Mouse (Mus musculus) liver, embryonic 18 days (tissue): ENCODE data around the gene Ly6g6d. TPM values are rescaled to one million over a fixed set of nuclear protein-coding genes. Genes with fewer than 3 reads are reported as not detected.

ENCODE experiments used
- polyA plus RNA-seq: library from polyadenylated mRNA; depleted of rRNA; stranded (reverse); fragments of >200 nt; gene quantifications from 2 replicates; pipeline ENCODE4 v1.2.3, GENCODE M21; 2012; rRNA removed

The Ly6g6d gene
- polyA plus RNA-seq, result 0.71 and 0.79 TPM in 2 replicates

DNA sequence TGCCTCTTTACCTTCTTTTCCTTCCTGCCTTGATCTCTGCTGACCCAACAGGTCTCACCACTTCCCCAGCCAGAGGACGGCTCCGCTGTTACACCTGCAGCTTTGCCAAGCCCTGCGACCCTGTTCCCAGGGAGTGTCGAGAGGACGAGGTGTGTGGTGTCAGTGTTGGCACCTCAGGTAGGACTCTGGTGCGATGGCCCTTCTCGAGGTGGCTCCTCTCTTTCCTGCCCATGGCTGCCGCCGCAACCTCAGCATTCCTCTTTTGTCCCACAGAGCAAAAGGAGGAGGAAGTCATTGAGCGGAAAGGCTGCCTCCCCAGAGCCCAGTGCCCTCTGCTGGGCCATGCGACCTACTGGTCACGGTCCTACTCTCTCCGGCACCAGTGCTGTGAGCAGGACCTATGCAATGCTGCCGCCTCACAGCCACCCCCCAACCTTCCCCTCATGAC lies at the start of gene Ly6g6d:
TSS of gene Ly6g6d (minus strand) at position 280 of the 448 bp plus-strand sequence.

DNA sequence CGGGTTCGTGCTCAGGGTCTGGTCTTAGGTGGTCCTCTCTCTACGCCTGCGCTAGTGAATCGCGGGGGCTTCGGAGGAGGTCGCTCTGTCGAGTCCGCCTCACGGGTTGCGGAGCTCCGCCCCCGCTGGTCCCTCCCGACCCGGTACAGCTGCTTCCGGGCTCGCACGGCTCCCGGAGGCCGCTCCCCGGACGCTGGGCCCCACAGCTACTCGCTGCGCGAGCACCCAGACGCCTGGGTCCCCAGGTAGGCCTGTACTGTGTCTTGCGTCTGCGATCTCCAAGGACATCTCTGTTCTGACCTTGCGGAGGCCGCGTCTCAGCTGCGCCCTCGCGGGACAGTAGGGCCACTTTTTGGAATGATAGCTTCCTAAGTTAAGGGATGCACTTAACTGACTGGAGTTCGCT lies 48.3 kb upstream of the Ly6g6d start, which contains the start of gene D17H6S53E:
TSS of gene D17H6S53E (plus strand) at position 168 of the 406 bp plus-strand sequence.

DNA sequence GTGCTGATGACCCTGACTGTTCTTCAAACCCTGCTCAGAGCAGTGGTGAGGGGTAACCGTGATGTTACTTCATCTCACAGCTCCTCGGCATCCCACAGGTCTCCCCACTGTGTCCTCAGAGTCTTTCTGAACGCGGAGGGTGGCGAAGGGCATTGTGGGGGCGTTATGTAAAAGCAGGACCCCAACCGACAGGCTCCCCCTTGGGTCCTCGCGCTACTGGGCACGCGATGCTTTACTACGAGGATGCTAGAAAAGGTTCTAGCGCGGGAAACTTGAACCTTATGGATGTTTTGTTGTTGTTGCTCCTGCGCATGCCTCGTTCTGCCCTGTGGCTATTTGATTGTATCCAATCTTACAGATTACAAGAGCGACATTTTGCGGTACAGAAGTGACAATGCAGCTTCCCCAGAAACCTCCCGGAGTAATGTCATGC lies 44.0 kb upstream of the Ly6g6d start, which contains the start of gene Csnk2b:
TSS of gene Csnk2b (minus strand) at position 183 of the 433 bp plus-strand sequence.

DNA sequence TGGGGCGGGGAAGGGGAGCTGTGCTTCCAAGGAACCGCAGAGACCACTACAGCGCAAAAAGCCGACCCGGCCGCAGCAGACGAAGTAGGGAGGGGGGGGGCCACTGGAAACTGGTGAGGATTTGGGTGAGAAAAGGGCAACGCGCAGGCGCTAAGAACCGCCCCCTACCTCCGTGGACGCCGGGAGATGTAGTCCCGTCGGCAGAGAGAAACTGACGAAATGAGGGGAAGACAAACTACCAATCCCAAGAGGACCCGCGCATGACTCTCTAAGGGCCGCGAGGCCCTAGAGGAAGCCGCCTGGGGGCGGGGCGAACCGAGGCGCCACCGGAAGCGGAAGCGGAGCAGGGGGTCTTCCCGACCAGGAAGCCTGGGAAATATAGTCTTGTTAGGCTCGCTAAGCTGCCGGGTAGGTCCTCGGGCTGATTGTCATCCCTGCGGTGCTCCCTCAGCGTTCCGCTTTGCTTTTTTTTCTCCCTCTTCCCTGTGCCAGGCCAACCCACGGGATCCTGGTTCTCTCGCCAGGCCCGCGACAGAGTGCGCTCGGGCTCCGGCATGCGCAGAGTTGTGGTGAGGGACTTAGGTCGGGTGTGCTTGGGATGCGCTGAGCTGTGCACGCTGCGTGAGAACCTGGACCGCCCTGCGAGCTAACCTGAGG lies 43.4 kb upstream of the Ly6g6d start, which contains the start of gene Gpank1:
TSS of gene Gpank1 (plus strand) at position 313 of the 657 bp plus-strand sequence.

DNA sequence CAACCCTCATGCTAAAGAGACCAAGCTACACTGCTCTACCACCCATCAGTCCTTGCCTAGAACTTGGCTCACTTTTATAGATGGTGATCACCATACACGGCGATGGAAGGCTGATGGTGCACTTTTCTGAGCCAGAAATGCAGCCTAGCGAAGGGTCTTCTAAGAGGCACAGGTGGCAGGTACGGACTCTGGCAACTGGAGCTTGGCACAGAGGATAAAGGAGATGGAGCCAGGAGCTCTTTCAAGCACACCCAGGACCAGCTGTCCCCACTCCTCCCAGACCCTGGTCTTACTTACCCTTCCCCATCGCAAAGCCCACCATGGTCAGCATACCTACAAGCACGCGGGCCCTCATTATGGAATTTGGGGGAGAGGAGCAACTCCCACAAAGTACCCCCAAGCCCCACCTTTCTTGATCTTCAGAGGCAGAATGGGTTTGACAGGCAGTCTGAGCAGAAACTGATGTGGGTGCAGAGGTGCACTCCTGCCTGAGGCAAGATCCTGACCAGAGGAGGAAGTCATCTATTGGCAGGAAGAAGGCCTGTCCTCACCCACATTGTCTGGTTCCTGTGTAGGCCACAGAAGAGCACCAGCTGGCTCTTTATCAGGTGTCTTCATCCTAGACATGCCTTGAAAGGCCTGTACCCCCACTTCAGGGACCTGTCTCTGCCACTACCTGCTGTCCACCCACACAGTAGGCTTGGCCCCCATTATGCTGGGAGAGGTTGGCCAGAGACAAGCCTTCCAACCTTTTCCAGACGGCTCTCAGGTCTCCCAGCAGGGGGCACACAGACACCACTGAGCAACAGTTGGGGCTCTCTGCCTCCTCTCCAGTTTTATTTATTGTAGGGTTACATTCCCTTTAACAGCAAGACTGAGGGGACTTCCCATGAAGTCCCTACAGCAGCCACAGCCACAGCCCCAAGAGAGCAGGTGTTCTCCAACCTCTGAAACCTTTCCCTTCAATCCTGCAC lies 37.5 kb upstream of the Ly6g6d start, which contains the start of gene Ly6g5b:
TSS of gene Ly6g5b (minus strand) at position 383 of the 974 bp plus-strand sequence.

DNA sequence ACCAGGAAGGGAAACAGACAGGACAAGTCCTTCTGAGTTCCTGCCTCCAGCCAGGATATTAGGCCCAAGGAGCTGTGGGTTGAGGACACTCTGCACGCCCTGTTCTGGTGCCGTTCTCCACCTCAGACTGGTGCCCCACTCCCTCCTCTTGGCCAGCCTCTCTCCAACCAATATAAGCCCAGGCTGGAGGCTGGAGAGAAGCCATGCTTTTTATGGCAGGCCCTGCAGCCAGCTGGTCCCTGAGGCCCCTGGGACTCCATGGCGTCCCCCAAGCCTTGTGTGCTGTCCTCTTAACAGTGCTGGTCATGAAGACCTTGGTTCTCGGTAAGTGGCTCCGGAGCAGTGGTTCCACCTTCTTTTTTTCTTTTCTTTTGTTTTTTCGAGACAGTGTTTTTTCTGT lies 30.2 kb upstream of the Ly6g6d start, which contains the start of gene Ly6g5c:
TSS of gene Ly6g5c (plus strand) at position 183 of the 400 bp plus-strand sequence.

DNA sequence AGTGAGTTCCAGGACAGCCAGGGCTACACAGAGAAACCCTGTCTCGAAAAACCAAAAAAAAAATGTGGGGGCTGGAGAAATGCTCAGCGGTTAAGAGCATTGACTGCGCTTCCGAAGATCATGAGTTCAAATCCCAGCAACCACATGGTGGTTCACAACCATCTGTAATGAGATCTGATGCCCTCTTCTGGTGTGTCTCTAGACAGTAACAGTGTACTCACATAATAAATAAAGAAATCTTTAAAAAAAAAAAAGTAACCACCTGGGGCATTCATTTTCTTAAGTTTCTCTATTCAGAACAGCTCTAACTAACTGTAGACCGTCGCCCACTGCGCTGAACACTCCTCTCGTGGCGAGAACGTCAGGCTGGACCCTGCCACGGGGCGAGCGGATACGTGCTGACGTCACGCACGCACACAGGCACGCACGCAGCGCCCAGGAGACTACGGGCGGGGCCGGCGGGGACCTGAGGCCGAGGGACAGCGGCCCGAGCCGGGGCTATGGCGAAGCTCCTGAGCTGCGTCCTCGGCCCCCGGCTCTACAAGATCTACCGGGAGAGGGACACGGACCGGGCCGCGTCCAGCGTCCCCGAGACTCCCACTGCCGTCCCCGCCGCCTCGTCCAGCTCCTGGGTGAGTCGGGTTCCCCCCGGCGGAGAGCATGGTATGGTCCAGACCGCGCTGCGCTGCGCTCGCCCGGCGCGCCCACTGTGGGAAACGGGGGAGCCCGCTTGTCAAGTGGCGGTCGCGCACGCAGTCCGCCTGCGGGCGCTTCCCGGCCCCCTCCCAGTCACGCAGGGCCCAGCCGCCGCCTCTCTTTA lies 11.2 kb upstream of the Ly6g6d start, which contains the start of gene Abhd16a:
TSS of gene Abhd16a (plus strand) at position 439 of the 820 bp plus-strand sequence.

DNA sequence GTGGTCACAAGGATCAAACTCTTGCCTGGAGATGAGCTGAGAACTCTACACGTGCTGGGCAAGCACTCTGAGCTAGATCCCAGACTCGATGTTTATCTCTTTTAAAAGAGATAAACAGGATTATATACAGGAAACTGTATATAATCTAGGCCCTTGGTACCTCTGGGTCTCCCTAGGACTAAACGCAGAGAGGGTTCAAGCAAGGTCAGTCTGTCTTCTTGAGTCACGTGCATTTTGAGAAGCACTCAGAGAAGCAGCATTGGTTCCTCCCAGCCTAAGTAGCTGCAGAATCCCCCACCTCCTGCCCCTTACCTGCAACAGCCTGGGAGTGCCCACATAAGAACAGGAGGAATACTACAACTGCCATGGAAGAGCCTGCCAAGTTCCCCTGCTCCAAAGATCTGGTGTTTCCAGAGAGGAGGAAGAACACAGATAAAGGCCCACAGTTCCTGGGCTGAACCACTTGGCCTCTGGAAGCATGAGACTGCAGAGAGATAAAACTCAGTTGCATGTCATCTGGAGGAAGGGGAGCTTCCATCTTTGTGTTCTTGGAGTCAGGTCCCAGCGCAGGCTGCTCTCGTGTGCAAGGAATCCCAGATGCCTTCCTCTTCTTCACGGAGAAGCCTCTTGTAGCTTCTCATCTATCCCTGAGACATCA lies 7.5 kb upstream of the Ly6g6d start, which contains the start of gene Ly6g6f:
TSS of gene Ly6g6f (minus strand) at position 403 of the 658 bp plus-strand sequence.

DNA sequence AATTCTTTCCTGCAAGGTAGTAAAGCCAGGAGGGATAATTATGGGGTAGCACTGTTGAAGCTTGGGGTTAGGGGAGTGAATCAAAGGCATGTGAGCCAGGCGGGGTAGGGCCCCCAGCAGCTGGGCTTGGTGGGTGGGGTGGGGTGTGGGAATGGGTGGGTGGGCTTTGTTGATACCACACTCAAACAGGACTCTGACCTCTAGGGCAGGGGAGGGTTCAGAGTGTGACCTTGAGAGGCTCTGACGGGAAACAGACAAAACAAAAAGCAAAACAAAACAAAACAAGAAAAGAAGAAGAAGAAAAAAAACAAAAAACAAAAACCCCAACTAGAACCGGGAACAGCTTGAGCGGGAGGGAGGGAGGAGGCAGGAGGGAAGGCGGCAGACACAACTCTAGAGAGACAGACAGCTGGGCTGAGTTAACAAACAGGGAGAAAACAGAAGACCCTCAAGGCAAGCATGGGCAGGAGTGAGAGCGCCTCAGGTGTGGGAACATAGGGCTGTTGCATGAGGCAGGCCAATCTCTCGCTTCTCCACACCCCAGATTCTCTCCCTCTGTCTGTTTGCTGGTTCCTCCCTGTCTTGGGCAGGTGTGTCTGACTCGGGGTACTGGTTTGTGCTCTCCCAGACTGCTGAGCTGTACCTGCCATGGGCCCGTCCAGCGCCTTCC lies 1.2 kb downstream of the Ly6g6d start, which contains the start of gene Ly6g6e:
TSS of gene Ly6g6e (plus strand) at position 396 of the 670 bp plus-strand sequence.

DNA sequence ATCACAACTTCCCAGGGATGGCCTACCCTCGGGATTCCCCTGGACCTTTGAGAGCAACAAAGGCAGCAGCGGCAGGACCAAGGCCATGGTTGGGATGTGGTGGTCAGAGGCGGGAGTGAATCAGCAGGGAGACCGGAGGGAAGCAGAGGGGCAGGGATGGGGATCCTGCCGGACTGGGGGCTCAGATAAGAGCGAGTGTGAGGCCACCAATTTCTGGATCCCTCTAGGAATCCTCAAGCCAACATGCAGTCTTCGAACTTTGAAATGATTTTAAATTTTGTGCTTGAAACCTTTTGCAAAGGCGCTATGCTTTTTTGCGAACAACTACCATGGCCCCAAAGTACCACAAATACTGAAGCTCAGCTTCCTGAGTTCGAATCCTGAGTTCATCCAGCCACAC lies 11.8 kb downstream of the Ly6g6d start, which contains the start of gene Mpig6b:
TSS of gene Mpig6b (minus strand) at position 101 of the 400 bp plus-strand sequence.

DNA sequence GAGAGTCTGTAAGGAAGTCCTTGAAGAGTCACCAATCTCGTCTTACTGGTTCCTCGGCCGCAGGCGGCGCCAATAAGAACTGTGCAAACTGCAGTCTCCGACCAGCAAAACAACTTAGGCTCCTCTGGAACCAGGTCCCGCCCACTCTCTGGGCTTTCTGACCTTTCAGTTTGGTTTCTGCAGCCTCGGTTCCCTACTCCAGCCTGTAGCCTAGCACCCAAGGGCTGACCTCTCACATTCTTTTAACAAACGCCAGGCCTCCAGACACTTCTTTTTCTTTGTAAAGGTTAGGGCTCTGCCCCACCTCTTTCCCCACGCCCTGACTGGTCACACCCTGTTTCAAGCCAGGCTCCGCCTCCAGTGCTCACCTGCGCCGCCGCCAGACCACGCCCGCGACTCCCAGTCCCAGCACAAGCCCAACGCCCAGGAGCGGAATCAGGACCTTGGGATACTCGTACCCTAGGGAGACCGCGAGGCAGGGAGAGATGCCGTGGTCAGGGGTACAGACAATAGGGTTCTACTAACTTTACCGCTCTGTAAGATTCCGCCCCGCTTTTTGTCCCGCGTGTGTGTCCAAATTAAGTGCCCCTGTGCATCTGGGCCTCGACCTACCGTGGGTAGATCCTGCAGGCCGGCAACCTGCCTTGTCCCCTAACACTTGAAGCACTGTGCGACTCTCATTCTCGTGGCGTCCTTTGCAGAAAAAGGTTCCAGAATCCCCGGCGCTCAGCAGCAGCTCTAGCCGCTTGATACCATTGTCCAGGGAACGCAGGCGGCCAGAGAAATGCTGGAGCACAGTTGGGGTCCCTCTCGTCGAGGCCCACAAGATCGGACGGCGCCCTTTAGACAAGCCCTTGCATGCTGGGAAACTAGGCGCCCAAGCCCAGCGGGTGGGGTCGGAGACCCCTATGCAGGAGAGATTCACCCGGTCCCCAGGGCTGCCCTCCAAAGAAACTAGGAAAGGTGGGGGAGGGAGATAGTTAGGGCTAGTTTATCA lies 12.6 kb downstream of the Ly6g6d start, which contains the start of gene Ly6g6c:
TSS of gene Ly6g6c (plus strand) at position 438 of the 997 bp plus-strand sequence.

DNA sequence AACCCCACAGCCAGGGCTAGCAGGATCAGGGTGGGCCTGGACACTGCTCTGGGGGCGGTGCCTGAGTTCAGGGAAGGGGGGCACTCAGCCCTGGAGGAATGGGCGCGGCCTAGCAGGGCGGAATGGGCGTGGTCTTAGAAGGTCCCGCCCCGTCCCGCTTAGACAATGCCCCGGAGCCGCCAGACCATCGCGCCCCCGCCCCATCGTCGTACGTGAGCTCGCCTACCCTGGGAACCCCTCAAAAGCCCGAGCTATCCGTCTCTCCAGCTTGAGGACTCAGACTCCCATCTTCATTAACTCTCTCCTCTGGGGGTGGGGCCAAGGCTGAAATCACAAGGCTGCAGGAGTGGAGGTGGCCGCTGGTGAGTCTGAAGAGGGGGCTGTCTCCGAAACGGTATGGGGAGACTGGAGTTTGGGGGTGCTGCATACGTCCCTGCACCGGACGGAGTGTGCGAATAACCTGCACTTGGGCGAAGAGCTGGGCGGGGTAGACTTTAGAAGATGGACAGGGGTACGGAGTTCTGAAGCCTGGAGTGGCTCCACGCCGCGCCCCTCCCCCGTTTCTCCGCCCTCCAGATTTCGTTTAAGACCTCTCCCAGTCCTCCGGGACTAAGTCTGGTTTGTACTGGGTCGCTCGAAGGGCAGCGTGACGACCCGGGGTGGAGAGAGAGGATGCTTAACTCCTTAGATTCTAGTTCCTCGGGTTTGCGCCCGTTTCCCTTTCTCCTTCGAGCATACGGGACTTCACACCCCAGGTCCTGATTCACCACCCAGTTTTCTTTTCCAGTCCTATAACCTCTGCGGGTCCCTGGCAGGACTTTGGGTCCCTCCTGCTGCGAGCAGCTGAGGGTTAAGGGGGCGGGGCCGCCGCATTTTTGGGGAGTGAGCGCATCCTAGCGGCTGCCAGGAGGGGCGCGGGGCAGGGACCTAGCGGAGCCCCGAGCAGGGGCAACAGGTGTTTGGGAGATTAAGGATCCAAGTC lies 18.7 kb downstream of the Ly6g6d start, which contains the start of gene Ddah2:
TSS of gene Ddah2 (plus strand) at position 125 of the 982 bp plus-strand sequence.

DNA sequence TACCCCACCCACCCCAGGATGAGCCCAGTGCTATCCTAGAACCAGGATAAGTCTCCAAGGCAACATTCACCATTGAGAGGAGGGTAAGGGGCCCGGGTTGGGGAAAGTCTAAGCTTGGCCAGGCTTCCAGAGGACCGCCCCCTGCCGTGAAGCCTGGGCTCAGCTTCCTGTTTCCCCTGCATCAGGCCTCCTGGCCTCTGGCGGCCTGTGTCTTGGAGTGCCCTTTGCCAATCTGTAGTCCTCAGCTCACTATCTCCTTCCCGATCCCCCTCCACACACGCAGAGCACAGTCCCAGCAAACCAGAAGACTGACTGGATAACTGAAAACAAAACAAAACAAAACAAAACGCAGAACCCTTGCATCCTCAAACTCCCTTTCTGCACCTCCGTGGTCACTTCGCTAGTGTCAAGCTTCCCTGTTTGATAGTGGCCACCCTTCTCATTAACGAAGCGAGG lies 28.3 kb downstream of the Ly6g6d start, which contains the start of gene Clic1:
TSS of gene Clic1 (plus strand) at position 406 of the 456 bp plus-strand sequence.

DNA sequence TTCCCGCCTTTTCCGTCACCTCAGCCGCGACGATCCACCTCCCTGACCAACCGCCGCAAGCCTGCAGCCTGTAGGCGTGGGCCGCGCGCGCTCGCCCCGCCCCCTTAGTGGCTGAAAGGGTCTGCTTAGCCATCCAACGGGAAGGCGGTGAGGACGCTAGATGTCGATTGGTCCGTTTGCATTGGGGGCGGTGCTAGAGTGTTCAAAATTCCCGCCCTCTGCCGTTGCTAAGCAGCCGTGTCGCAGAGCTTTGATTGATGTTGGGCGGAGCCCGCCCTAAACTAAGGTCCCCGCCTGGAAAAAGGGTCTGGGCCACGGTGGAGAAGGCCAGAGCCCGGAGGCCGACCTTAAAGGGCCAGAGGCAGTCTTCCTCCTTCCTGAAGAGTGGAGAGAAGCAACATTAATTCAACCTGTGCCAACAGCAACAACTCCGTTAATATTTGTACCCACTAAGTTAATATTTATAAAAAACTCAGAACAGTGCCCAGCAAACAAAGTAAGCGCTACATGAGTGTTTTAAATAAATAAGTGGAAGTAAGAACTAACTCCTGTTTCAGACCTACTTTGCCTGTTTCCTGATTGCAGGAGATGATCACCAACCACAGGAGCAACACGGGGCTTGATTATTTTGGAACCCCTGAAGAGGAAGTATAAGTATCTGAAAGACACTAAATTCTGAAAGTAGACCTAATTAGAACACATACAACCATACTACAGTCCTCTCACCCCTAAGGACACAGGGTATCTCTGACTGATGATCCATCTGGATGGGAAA lies 31.0 kb downstream of the Ly6g6d start, which contains the start of gene Msh5:
TSS of gene Msh5 (minus strand) at position 65 of the 775 bp plus-strand sequence.

DNA sequence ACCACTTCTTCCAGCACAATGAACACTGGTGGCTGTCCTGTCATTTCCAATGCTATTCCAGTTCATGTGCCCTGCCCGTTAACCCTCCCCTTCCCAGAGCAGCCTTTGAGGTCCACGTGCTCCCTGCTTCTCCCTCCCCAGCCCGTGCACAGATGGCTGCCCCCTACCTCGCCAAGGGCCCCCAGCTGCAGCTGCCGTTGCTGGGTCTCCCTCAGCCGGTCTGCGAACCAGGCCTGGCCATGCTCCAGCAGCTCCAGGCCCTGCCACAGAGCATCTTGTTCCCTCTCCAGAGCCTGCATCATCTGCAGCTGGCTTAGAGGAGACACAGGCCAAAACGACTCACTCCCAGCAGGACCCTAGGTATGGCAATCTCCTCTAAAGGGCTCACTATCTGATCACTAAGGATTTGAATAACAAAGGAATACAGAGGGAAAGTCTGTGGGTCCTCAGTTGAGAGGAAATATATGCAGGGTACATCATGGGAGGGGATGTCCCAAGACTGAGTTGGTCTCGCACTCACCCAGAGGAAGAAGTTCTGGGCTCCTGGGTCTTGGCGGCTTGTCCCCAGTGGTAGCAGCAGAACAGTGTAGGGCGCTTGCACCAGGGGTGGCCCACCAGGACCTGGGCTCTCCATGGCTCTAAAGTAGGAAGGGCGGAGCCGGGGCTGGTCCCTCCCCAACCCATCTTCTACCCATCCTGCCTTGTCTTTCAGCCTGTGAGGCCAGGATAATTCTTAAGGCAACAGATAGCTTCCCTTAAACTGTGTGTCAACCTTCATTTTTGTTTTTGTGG lies 50.4 kb downstream of the Ly6g6d start, which contains the start of gene Sapcd1:
TSS of gene Sapcd1 (minus strand) at position 740 of the 792 bp plus-strand sequence.

